ENCODE assay signal across 13 mouse cellular contexts in genomic region chr13:34427527-34427926, GRCm38 (mm10).
"Had no signal": no experiment of that assay in that cellular context is flagged by ENCODE, and none has a peak within 500 bp of the region (broad histone marks: within the 10 kb centered on the region; RNA-seq: fewer than 3 reads in every experiment).

No protein-coding gene starts in this region.

- ATAC-seq: hindbrain, embryonic 16.5 days; inflammation-experienced regulatory T-cells, adult 6 months; intestine, embryonic 15.5 days; intestine, postnatal 0 days; liver, embryonic 12.5 days had no signal

- DNase-seq: gastrocnemius, postnatal 14 days; heart, adult 18-20 months; heart, postnatal 10 days; heart, postnatal 4 days; kidney, adult 18-20 months; kidney, adult 8-10 months; kidney, postnatal 10 days; kidney, postnatal 25 days had no signal
